Mouse (Mus musculus): ENCODE results near the gene Naxe.

GRCm38 (mm10) chr3:88026823-88027222, 31.5 kb downstream of the Naxe start:
- TF ChIP-seq CTCF (IDR thresholded peaks at IDR 0.05; ENCODE audit: low read depth) (no peak), EP300 (optimal IDR thresholded peaks at IDR 0.05) (no peak)

Data from stomach, postnatal 0 days (tissue).